Mouse (Mus musculus): ENCODE measurements around the gene Cstf2t. TPM values are rescaled to one million over a fixed set of nuclear protein-coding genes. Genes with fewer than 3 reads are reported as not detected.

The Cstf2t gene
- total RNA-seq, 2 experiments from 2014 or later, result 13.6 to 17.7 TPM

GRCm38 (mm10) chr19:31136316-31136715, 53.7 kb downstream of the Cstf2t start:
- no peak for DNase-seq
- intact Hi-C loops (cut with DNase I), result no loop called here
